Mouse (Mus musculus) gastrocnemius, adult 2 months (tissue): ENCODE results near the gene Nmrk1. TPM values are rescaled to one million over a fixed set of nuclear protein-coding genes. Genes with fewer than 3 reads are reported as not detected.
A peak's percentile ranks its signal among the peaks of the same experiment; 100 is the strongest.

Source experiments
- DNase-seq: peaks from one replicate; pipeline ENCODE4 v3.0.0; 2022
- H3K27ac ChIP-seq: fragments of 200-600 bp; 2 replicates; pipeline ENCODE4 v1.8.1; 2022; ENCODE audit warnings: mild to moderate bottlenecking
- H3K4me3 ChIP-seq: fragments of 200-600 bp; 2 replicates; pipeline ENCODE4 v1.8.1; 2022; ENCODE audit warnings: mild to moderate bottlenecking, moderate library complexity
- CTCF ChIP-seq: fragments of 200-600 bp; IDR thresholded peaks from 2 replicates; pipeline ENCODE4 v1.8.1; 2022; ENCODE audit warnings: antibody characterized with exemption, mild to moderate bottlenecking, moderate library complexity
- intact Hi-C: fragments of 180-260 bp; cut with DNase I; formaldehyde crosslinking; loops from one replicate; pipeline ENCODE4 v1.15.1; 2025
- total RNA-seq, 2 experiments: library from RNA; stranded (reverse); gene quantifications; 2 replicates each; pipeline ENCODE4 v1.2.3; 2021

Nmrk1 gene
- total RNA-seq, 2 experiments from 2014 or later: 2.8 to 3.3 TPM

GRCm38 (mm10) chr19:18647775-18648557, 16.2 kb downstream of the Nmrk1 start:
- Histone ChIP-seq H3K27ac (peak overlapping the region; percentile 92), H3K4me3 (peak overlapping the region; percentile 63)
- DNase-seq: peak; percentile 79
- no peak for TF ChIP-seq CTCF
- intact Hi-C loops: no loop called here

DNA sequence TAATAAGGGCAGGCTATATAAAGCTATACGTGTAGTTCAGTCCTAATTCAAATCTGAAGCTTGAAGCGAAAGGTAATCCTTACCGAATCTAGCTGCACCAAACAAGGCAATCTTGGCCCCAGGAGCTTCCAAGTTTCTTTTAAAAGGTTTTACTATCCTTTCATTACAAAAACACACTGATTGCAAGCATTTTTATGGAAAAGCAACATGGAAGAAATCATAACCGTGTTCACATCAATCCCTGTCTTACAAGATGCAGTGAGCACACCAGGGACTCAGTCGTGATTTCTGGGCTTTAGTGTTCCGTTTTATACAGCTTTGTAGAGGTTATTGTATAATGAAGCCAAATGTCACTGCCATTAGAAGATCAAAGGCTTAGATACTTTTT, 16.8 kb downstream of the Nmrk1 start:
- intact Hi-C loops: no loop called here
- DNase-seq: no peak
- TF ChIP-seq CTCF: no peak
- H3K4me3 ChIP-seq: peak overlapping the region; percentile 63
- peak overlapping the region; percentile 92 for H3K27ac ChIP-seq

DNA sequence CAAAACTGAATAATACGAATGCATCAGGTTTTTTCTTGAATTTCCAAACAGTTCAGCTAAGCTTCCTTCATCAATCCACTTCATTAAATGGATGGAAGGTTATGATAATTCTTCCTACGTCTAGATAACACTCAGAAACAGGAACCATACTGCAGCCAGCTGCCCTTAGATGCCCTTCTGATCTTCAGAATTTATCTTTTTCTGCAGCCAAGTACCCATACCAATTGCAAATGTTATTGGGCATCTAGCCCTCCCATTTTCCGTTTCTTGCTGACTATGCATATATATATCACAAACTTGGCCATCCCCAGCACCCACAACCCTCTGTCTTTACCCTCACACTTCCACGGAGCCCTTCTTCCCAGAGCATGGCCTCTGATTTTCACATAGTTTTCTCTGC, 18.2 kb downstream of the Nmrk1 start:
- DNase-seq: no peak
- intact Hi-C loops: no loop called here
- no peak overlapping the region for H3K4me3 ChIP-seq
- H3K27ac ChIP-seq: peak overlapping the region; percentile 92; the same call in 1 of the 2 replicates
- no peak for TF ChIP-seq CTCF

GRCm38 (mm10) chr19:18650473-18650872, 18.7 kb downstream of the Nmrk1 start:
- Histone ChIP-seq H3K27ac (peak overlapping the region; percentile 28; the same call in 1 of the 2 replicates), H3K4me3 (no peak overlapping the region)
- DNase-seq: no peak
- no peak for TF ChIP-seq CTCF
- intact Hi-C loops: no loop called here

GRCm38 (mm10) chr19:18652592-18652991, 20.8 kb downstream of the Nmrk1 start:
- peak overlapping the region; percentile 83 for H3K27ac ChIP-seq
- peak; percentile 44 for DNase-seq
- intact Hi-C loops: no loop called here

DNA sequence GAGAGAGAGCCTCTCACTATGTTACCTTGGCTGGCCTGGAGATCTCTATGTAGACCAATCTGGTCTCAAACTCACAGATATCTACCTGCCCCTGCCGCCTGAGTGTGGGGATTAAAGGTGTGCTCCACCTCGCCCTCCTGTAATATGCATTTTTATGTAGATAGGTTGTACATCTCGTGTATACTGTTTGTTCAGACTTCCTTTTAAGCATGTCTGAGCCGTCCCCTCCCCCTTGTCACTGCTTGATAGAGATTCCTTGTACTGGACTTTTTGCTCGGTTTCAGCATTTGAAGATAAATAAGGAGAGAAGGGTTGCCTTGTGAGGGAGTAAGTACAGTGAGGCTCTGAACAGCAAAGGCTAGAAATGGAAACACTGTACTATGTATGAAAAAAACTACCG, 21.3 kb downstream of the Nmrk1 start:
- H3K4me3 ChIP-seq: no peak overlapping the region
- no peak for DNase-seq
- H3K27ac ChIP-seq: peak overlapping the region; percentile 83
- no peak for TF ChIP-seq CTCF
- intact Hi-C loops: no loop called here

More at GRCm38 (mm10) chr19:18652592-18652991, 20.8 kb downstream of the Nmrk1 start:
- H3K4me3 ChIP-seq: no peak overlapping the region
- no peak for TF ChIP-seq CTCF

GRCm38 (mm10) chr19:18654330-18654729, 22.6 kb downstream of the Nmrk1 start:
- peak; percentile 86 for DNase-seq
- intact Hi-C loops: no loop called here
- H3K4me3 ChIP-seq: no peak overlapping the region
- peak overlapping the region; percentile 83 for H3K27ac ChIP-seq
- TF ChIP-seq CTCF: no peak

GRCm38 (mm10) chr19:18654984-18655383, 23.2 kb downstream of the Nmrk1 start:
- intact Hi-C loops: no loop called here
- Histone ChIP-seq H3K27ac (peak overlapping the region; percentile 35; the same call in 1 of the 2 replicates), H3K4me3 (no peak overlapping the region)
- DNase-seq: no peak
- TF ChIP-seq CTCF: no peak

DNA sequence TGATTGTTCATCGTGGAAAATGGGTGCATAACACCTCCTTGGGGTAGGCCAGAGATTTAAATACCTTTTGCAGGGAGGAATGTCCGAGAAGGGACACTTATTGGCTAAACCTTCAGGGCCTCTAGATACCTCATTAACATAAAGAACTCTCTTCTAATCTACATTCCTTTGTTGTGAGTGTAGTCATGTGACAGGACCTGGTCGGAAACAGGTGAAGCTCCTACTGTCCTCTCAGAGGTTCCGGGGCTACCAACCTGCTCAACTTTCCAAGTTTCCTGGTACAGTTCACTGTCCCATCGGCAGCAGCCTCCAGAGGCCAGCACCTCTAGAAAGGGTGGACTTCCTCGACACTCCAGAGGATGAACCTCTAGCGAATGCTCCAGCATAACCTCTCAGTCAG, 24.2 kb downstream of the Nmrk1 start:
- no peak overlapping the region for H3K4me3 ChIP-seq
- no peak overlapping the region; the same call in 1 of the 2 replicates for H3K27ac ChIP-seq
- TF ChIP-seq CTCF: no peak
- no peak for DNase-seq
- intact Hi-C loops: no loop called here

GRCm38 (mm10) chr19:18658473-18658872, 26.7 kb downstream of the Nmrk1 start:
- no peak for TF ChIP-seq CTCF
- H3K4me3 ChIP-seq: no peak overlapping the region
- intact Hi-C loops: no loop called here
- DNase-seq: no peak
- peak overlapping the region; percentile 43; the same call in 1 of the 2 replicates for H3K27ac ChIP-seq

DNA sequence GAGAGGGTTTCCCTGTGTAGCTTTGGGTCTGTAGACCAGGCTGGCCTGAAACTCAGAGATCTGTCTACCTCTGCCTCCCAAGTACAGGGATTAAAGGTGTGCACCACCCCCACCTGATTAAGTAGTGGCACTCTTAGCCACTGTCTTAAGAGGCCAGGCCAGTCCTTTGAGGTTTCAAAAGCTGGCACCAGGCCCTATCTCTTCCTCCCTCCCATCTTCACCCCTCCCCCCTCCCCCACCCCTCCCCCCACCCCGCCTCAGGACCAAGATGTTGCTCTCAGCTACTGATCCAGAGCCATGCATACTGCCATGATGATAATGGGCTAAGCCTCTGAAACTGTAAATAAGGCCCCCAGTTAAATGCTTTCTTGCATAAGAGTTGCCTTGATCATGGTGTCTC, 27.6 kb downstream of the Nmrk1 start:
- TF ChIP-seq CTCF: no peak
- intact Hi-C loops: no loop called here
- DNase-seq: no peak
- Histone ChIP-seq H3K4me3 (no peak overlapping the region), H3K27ac (peak overlapping the region; percentile 87; the same call in 1 of the 2 replicates)

DNA sequence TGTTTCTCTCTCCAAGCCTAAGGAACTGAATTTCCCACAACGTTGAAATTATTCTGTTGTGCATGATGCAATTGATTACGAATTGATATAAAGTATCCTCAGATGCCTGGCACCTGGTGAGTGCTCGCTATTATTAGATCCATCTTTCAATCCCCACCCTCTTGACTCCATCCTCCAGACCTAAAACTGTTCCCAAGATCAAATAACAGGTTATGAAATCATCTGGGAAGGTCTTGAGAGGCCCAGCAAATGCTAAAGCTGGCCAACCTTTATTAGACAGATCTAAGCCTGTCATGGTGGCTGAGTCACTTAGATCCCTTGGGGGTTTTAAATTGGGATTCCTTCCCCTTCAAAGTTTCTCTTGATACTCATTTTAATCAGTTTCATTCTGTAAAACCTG, 28.7 kb downstream of the Nmrk1 start:
- H3K4me3 ChIP-seq: no peak overlapping the region
- TF ChIP-seq CTCF: no peak
- H3K27ac ChIP-seq: peak overlapping the region; percentile 87
- DNase-seq: no peak
- intact Hi-C loops: no loop called here

GRCm38 (mm10) chr19:18661683-18662082, 29.9 kb downstream of the Nmrk1 start:
- TF ChIP-seq CTCF: no peak
- intact Hi-C loops: no loop called here
- DNase-seq: peak; percentile 61
- H3K27ac ChIP-seq: peak overlapping the region; percentile 87
- H3K4me3 ChIP-seq: no peak overlapping the region

DNA sequence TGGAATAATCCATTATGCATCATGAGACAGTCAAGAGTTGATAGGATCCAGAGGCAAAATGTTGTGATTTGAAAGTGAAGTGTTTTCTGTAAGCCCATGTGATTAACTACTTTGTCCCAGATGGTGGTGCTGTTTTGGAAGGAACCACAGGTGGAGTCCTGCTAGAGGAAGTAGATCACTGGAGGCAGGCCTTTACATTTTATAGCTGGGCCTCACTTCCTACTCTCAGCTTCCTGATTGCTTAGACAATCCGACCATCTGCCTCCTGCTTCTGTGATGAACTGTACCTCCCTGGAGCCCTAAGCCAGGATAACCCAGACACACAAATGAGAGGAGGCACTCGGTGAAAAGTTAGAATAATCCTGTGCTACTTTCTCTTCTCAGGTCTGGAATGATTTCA, 32.2 kb downstream of the Nmrk1 start:
- H3K4me3 ChIP-seq: no peak overlapping the region
- no peak overlapping the region for H3K27ac ChIP-seq
- DNase-seq: no peak
- no peak for TF ChIP-seq CTCF
- intact Hi-C loops: no loop called here
